Mouse (Mus musculus) kidney, postnatal 14 days (tissue): ENCODE data around the gene Atp13a1.

Source experiments
- DNase-seq: peaks from one replicate; pipeline ENCODE4 v3.0.0; 2022; ENCODE audit warnings: mixed read lengths

The Atp13a1 gene

GRCm38 (mm10) chr8:69801796-69802195 is 10.8 kb downstream of the Atp13a1 start:
- DNase-seq, result no peak

DNA sequence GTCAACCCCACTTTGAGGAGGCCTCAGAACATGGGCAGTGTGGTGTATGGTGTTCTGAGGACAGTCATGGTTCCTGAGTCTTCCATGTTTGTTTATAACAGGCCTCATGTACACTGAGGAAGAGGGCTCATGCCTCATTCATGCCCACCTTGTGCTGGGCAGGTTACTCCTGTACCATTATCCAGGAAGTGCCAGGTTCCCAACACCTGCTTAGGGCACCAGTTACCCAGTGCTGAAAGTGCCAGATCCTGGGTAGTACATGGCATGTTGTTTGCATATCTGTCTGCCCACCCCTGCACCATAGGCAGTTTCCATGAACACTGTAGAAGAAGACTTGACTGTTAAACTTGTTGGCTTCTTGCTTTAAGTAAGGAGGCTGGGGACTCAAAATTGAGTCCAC is 11.3 kb downstream of the Atp13a1 start:
- no peak for DNase-seq

DNA sequence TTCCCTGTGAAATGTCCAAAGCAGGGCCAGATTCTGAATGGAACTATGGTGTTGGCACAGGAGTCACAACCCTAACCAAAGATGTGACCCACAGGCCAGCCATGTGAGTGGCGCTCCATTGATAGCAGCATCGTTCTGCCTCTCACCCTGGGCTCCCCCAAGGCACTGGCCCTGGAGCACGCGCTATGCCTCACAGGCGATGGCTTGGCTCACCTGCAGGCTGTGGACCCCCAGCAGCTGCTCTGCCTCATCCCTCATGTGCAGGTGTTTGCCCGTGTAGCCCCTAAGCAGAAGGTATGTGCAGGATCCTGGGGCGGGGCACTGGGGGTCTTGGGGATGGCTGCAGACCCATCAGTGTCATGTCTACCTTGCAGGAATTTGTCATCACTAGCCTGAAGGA is 12.4 kb downstream of the Atp13a1 start:
- no peak for DNase-seq

- DNase-seq, result no peak
Measured at GRCm38 (mm10) chr8:69804537-69804936, 13.6 kb downstream of the Atp13a1 start.

DNA sequence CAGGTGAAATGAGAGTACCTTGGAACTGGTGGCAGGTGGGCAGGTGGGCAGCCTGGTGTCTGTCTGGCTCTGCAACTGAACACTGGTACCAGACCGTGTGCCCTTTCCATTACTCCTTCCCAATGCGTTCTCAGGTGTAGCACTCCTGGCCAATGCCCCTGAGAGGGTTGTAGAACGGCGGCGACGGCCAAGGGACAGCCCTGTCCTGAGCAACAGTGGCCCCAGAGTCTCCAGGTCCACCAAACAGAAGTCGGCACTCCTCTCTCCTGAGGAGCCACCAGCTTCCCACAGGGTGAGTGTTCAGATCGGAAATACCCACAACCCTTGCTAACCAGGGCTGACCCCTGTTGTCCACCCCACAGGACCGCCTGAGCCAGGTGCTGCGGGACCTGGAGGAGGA is 14.1 kb downstream of the Atp13a1 start:
- no peak for DNase-seq

DNA sequence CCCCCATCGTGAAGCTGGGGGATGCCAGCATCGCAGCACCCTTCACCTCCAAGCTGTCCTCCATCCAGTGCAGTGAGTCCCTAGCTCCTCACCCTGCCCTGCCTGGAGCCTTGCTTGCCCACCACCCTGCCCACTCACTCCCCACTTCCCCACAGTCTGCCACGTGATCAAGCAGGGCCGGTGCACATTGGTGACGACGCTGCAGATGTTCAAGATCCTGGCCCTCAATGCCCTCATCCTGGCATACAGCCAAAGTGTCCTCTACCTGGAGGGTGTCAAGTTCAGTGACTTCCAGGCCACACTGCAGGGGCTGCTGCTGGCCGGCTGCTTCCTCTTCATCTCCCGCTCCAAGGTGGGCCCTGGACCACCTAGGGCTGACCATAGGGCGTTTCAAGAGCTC is 14.5 kb downstream of the Atp13a1 start:
- DNase-seq, result no peak

- DNase-seq, result no peak
Measured at GRCm38 (mm10) chr8:69807236-69807635, 16.3 kb downstream of the Atp13a1 start.

DNA sequence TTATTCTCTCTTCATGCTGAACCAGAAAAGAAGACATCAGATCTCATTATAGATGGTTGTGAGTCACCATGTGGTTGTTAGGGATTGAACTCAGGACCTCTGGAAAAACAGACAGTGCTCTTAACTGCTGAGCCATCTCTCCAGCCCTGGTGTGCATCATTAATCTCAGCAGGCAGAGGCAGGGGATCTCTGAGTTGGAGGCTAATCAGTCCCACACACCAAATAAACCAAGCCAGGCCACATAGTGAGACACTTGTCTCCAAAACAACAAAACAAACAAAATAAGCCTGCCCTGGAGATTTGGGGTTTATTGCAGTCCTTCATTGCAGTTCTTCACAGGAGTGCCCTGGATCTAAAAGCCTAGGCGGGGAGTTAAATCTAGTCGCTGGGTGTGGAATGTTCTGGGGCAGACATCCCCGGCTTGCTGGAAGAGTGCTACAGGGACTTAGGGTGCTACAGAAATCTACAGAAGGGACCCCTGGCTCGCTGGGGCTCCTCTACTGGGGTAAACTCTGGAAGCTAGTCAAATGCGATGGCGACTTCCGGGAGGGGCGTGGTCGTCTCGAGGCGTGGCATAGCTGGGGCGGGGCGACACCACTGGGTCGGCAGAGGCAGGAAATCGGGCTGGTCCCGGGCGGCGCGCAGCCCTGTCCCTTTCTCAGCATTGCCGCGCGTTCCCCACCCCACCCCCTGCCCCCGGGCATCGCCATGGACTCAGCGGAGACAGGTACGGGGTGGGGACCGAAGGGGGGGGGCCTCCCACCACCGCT is 17.3 kb downstream of the Atp13a1 start, which contains the start of gene Gmip:
Gene Gmip (plus strand): TSS at position 586 of the 770 bp plus-strand sequence.
- peak; percentile 87 for DNase-seq

GRCm38 (mm10) chr8:69808864-69809403 is 18.0 kb downstream of the Atp13a1 start:
- DNase-seq, result no peak

DNA sequence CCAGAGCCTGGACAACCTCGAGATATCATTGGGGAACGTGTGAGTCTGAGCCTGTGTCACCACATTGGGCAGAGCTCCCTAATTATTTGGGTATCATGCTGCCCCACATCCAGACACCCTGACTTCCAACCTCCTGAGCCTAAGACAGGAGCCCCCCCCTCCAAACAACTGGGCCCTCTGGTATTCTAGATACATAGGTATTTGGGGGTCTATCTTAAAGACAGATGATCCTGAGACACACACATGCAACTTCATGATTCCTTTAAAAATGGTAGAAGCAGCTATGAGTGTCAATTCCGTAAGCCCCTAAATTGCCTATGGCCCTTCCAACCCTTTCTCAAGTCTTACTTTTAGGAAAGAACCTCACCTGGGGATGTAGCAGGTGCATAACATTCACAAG is 18.9 kb downstream of the Atp13a1 start:
- DNase-seq, result no peak

- no peak for DNase-seq
Measured at GRCm38 (mm10) chr8:69814881-69815280, 23.9 kb downstream of the Atp13a1 start.

DNA sequence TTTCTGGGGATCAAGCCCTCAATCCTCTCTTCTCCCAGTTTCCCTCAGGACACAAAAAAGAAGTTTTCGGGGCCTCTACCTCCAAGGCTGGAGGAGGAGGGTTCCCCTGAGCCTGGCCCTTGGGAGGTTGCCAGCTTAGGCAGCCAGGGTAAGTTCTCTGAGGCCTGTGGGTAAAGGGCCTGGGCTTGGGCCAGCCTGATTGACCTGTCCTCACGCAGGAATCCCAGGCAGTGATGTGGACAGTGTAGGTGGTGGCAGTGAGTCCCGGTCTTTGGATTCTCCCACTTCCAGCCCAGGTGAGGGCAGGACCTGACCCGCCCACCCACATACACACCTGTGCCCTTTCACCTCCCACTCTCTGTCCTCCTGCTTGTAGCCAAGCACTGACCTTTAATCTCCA is 24.4 kb downstream of the Atp13a1 start:
- no peak for DNase-seq

GRCm38 (mm10) chr8:69820466-69820865 is 29.5 kb downstream of the Atp13a1 start:
- DNase-seq, result peak; percentile 76

GRCm38 (mm10) chr8:69821971-69822385 is 31.0 kb downstream of the Atp13a1 start:
- DNase-seq, result peak; percentile 72

- peak; percentile 88 for DNase-seq
Measured at GRCm38 (mm10) chr8:69822386-69823191, 31.6 kb downstream of the Atp13a1 start, which contains the start of gene Lpar2. Gene Lpar2, plus strand, starts transcription at chr8:69822429.

DNA sequence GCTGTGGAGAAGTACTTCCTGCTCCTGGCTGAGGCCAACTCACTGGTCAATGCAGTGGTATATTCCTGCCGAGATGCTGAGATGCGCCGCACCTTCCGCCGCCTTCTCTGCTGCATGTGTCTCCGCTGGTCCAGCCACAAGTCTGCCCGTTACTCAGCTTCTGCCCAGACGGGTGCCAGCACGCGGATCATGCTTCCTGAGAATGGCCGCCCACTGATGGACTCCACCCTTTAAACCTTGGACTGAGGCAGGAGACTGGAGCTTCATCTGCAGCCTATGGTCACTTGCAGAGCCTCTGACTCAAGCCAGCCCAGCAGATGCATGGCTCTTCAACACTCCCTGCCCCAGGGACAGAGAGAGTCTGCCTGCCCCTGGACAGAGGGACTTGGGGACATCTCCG is 35.4 kb downstream of the Atp13a1 start:
- no peak for DNase-seq

- peak; percentile 90 for DNase-seq
Measured at GRCm38 (mm10) chr8:69832298-69832853, 41.4 kb downstream of the Atp13a1 start, which contains the start of gene Pbx4. Gene Pbx4, plus strand, starts transcription at chr8:69832491.

DNA sequence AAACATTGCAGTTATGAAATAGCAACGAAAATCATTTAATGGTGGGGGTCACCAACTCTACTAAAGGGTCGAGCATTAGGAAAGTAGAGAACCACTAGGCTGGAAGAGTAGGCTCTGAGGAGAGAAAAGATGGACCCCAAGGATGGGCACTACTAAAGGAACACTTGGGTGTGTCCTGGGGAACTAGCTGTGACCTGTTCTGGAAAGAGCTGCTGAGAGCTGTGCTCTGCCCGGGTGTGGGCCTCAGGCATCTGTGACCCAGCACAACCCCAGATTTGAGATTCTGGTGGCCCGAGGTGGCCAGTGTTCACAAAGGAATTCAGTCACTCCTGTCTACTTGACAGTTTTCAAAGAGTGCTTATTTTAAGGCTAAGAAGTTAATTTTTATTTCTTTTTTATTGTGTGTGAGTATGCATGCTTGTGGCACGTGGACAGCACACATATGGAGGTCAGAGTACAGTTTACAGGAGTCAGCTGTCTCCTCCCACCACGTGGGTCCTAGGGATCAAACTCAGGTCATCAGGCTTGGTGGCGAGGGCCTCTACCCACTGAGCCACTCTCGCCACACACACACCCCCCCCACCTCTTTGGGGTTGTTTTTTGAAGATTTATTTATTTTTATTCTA is 46.2 kb downstream of the Atp13a1 start:
- peak; percentile 53 for DNase-seq

- DNase-seq, result no peak
Measured at GRCm38 (mm10) chr8:69847167-69848065, 56.5 kb downstream of the Atp13a1 start.

DNA sequence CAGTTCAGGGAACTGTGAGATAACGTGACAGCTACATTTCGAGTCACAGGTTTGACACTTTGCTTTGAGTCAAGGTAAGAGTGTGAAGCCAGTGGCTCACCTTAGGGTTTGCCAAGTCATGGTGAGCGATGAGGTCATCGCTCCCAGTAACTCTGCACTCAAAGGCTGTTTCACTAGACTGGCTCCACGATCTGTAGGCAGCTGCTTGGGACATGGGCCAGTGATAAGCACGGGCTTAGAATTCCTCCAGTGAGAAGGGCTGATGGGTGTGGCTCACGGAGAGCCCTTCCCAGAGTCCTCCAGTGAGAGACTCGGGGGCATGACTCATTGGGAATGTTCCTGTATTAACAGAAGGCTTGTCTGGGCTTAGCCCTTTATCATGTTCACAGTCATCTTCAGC is 58.0 kb downstream of the Atp13a1 start:
- DNase-seq, result no peak

DNA sequence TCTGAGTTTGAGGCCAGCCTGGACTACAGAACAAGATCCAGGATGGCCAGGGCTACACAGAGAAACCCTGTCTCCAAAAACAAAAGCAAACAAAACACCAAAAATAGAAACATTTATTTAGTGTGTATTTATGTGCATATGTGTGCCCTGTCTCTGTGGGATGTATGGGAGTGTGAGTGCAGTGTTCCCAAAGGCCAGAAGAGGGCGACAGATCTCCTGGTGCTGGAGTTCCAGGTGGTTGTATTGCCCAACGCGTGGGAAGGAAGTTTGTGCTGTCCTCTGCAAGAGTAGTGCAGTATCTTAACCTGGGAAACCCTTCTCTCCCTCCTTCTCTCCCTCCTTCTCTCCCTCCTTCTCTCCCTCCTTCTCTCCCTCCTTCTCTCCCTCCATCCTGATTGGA is 58.9 kb downstream of the Atp13a1 start:
- DNase-seq, result no peak
